Mouse (Mus musculus): Measurements from ENCODE around the gene Mid1. TPM values are rescaled to one million over a fixed set of nuclear protein-coding genes. Genes with fewer than 3 reads are reported as not detected.
A peak's percentile ranks its signal among the peaks of the same experiment; 100 is the strongest.
"Not testable (repeated sequence)": the region's sequence is repeated elsewhere in the genome, so short reads cannot be mapped to it uniquely, and the experiment has no call there.

Gene Mid1
- polyA plus RNA-seq, 2 experiments from 2014 or later, result 0.89 to 1.3 TPM

GRCm38 (mm10) chrX:170000642-170001387, 315.8 kb downstream of the Mid1 start:
- ATAC-seq, result not testable (repeated sequence)

DNA sequence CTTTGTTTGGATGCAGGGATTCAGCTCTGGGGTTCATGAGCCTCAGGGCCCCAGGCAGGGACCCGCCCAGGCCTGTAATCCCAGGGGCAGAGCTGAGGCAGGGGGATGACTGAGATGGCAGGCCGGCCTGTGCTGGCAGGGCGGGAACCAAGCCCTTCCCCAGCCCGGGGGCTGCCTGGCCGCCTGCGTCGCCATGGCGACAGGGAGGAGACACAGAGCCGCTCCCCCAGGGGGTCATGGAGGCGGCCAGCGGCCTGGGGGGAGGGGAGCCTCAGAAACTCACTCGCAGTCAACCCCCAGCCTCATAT, 316.3 kb downstream of the Mid1 start:
- ATAC-seq, result not testable (repeated sequence)

- not testable (repeated sequence) for ATAC-seq
Measured at GRCm38 (mm10) chrX:170002510-170003197, 317.7 kb downstream of the Mid1 start.

DNA sequence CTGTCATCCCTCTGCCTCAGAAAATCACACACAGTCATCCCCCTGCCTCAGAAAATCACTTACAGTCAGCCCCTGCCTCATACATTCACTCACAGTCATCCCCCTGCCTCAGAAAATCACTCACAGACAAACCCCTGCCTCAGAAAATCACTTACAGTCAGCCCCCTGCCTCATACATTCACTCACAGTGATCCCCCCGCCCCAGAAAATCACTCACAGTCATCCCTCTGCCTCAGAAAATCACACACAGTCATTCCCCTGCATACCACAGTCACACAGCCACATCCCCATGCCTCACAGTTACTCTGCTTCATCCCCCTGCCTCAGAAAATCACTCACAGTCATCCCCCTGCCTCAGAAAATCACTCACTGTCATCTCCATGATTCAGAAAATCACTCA, 318.5 kb downstream of the Mid1 start:
- ATAC-seq, result not testable (repeated sequence)

- ATAC-seq, result not testable (repeated sequence)
Measured at GRCm38 (mm10) chrX:170004236-170004635, 319.2 kb downstream of the Mid1 start.

DNA sequence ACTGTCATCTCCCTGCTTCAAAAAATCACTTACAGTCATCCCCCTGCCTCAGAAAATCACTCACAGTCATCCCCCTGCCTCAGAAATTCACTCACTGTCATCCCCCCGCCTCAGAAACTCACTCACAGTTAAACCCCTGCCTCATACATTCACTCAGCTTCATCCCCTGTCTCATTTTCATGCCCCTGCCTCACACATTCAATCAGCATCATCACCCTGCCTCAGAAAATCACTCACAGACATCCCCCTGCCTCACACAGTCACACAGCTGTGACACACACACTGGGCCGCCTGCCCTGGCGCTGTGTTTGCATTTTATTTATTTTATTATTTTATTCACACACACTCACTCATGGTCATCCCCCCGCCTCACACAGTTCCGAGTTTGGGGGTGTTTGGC, 319.8 kb downstream of the Mid1 start:
- ATAC-seq, result not testable (repeated sequence)

GRCm38 (mm10) chrX:170005194-170005593, 320.2 kb downstream of the Mid1 start:
- not testable (repeated sequence) for ATAC-seq

GRCm38 (mm10) chrX:170005695-170006297, 320.8 kb downstream of the Mid1 start:
- ATAC-seq, result not testable (repeated sequence)

DNA sequence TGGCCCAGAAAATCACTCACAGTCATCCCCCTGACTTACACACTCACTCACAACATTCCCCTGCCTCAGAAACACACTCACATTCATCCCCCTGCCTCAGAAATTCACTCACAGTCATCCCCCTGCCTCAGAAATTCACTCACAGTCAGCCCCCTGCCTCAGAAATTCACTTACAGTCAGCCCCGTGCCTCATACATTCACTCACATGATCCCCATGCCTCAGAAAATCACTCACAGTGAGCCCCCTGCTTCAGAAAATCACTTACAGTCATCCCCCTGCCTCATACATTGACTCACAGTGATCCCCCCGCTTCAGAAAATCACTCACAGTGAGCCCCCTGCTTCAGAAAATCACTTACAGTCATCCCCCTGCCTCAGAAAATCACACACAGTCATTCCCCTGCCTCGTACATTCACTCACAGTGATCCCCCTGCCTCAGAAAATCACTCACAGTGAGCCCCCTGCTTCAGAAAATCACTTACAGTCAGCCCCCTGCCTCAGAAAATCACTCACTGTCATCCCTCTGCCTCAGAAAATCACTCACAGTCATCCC, 321.8 kb downstream of the Mid1 start:
- not testable (repeated sequence) for ATAC-seq

DNA sequence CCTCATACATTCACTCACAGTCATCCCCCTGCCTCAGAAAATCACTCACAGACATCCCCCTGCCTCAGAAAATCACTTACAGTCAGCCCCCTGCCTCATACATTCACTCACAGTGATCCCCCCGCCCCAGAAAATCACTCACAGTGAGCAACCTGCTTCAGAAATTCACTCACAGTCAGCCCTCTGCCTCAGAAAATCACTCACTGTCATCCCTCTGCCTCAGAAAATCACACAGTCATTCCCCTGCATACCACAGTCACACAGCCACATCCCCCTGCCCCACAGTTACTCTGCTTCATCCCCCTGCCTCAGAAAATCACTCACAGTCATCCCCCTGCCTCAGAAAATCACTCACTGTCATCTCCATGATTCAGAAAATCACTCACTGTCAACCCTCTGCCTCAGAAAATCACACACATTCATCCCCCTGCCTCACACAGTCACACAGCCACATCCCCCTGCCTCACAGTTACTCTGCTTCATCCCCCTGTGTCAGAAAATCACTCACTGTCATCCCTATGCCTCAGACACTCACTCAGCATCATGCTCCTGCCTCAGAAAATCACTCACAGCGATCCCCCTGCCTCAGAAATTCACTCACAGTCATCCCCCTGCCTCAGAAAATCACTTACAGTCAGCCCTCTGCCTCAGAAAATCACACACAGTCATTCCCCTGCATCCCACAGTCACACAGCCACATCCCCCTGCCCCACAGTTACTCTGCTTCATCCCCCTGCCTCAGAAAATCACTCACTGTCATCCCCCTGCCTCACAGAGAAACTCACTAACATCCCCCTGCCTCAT, 322.6 kb downstream of the Mid1 start:
- not testable (repeated sequence) for ATAC-seq

DNA sequence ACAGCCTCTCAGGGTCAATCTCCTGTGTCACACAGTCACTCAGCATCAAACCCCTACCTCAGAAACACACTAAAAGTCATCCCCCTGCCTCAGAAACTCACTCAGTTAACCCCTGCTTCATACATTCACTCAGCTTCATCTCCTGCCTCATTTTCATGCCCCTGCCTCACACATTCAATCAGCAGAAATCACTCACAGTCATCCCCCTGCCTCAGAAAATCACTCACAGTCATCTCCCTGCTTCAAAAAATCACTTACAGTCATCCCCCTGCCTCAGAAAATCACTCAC, 323.1 kb downstream of the Mid1 start:
- not testable (repeated sequence) for ATAC-seq

DNA sequence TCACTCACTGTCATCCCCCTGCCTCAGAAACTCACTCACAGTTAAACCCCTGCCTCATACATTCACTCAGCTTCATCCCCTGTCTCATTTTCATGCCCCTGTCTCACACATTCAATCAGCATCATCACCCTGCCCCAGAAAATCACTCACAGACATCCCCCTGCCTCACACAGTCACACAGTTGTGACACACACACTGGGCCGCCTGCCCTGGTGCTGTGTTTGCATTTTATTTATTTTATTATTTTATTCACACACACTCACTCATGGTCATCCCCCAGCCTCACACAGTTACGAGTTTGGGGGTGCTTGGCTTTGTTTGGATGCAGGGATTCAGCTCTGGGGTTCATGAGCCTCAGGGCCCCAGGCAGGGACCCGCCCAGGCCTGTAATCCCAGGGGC, 323.6 kb downstream of the Mid1 start:
- ATAC-seq, result not testable (repeated sequence)

DNA sequence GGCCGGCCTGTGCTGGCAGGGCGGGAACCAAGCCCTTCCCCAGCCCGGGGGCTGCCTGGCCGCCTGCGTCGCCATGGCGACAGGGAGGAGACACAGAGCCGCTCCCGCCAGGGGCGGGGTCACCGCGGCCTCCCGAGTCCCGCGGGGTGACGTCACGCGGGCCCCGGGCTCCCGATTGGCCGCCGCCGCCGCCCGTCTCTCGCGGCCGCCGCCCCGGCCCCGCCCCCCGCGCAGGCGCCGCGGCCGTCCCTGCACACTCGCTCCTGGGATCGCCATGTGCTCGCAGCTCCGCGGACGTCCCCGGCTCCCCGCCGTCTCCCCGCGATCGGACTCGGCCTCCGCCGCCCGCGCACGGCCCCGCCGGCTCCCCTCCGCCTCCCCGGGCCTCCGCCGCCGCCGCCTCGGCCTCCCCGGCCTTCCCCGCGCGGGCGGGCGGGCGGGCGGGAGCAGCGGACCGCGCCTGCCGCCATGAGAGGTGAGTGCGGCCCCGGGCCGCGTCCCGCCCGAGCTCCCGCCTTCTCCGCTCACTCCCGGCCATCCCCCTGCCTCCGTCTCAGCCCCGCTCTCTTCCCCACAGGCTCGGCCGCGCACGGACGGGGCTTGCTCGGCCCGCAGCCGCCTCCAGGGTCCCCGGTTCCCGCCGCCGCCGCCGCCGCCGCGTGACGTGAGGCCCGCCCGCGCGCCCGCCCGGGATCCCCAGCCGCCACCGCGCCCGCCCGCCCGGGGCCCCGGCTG, 324.2 kb downstream of the Mid1 start, which contains the start of gene Gm21887:
TSS of gene Gm21887 (plus strand) at position 644 of the 735 bp plus-strand sequence.
- peak; percentile 48 for ATAC-seq

- ATAC-seq, result peak; percentile 94
Measured at GRCm38 (mm10) chrX:170009801-170010221, 324.8 kb downstream of the Mid1 start.

DNA sequence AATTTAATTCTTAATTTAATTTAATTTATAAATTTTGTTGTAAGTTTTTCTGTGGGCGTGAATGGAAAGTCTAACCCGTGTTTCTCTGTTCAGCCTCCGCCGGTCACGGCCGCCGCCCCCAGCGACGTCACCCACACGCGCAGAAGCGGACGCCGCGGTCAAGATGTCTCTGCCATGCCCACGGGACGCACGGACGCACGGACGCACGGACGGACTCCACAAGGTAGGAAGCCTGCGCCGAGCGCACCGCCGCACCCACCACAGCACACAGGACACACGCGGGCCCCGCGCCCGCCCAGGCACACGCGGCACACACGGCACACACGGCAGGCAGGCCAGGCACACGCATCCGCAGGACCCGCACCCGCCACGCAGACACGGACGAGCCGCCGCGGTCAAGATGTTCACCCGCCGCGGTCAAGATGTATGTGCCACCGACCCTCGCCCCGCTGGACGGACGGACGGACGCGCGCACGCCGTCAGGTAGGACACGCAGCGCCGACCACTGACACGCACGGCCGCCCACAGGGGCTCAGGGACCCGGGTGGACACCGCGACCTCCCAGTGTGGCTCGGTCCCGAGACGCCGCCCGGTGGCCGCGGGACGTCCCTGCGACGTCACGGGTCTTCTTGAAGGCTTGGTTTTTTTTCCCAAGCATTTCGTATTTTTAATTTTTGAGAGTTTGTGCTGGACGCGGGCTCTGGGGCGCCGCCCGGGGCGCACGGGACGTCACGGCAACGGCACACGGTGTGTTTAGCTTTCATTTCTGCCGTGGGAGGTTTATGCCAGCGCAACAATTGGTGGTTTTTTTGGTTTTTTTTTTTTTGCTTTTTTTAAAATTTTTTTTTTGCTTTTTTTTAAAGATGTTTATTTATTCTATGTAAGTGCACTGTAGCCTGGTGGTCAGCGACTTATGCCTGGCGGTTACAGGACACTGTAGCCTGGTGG, 325.9 kb downstream of the Mid1 start:
- ATAC-seq, result not testable (repeated sequence)

GRCm38 (mm10) chrX:170011529-170011879, 326.5 kb downstream of the Mid1 start:
- not testable (repeated sequence) for ATAC-seq

DNA sequence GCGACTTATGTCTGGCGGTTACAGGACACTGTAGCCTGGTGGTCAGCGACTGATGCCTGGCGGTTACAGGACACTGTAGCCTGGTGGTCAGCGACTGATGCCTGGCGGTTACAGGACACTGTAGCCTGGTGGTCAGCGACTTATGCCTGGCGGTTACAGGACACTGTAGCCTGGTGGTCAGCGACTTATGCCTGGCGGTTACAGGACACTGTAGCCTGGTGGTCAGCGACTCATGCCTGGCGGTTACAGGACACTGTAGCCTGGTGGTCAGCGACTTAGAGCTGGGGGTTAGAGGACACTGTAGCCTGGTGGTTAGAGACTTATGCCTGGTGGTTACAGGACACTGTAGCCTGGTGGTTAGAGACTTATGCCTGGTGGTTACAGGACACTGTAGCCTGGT, 328.4 kb downstream of the Mid1 start:
- not testable (repeated sequence) for ATAC-seq

GRCm38 (mm10) chrX:170014038-170014437, 329.0 kb downstream of the Mid1 start:
- ATAC-seq, result not testable (repeated sequence)

- not testable (repeated sequence) for ATAC-seq
Measured at GRCm38 (mm10) chrX:170015883-170016282, 330.9 kb downstream of the Mid1 start.

All from activated CD4-positive, CD25-positive, alpha-beta regulatory T cell, adult 4 months (primary cell).